Mouse (Mus musculus): ENCODE data around the gene Olfr429. TPM values are rescaled to one million over a fixed set of nuclear protein-coding genes. Genes with fewer than 3 reads are reported as not detected.

Olfr429 gene
- total RNA-seq, 2 experiments from 2014 or later: not detected

Other genes with a start within 250 kb of the Olfr429 start
- 1 to 10 TPM; 1.0 to 1.7 TPM for gene Ifi211, start 171.3 kb upstream of the Olfr429 start, total RNA-seq (2021)
- gene Mndal, start 141.8 kb upstream of the Olfr429 start, total RNA-seq (2021): 10 to 100 TPM; 12.7 to 14.6 TPM
- 10 to 100 TPM; 15.0 to 15.2 TPM for gene Ifi203, start 141.7 kb upstream of the Olfr429 start, total RNA-seq (2021)
- not detected for gene Ifi202b, start 101.6 kb upstream of the Olfr429 start, total RNA-seq (2021)
- 1 to 10 TPM; 5.2 to 6.0 TPM for gene Ifi205, start 52.5 kb upstream of the Olfr429 start, total RNA-seq (2021)
- not detected for gene Olfr433, start 43.6 kb upstream of the Olfr429 start, total RNA-seq (2021)
- gene Olfr432, start 35.1 kb upstream of the Olfr429 start, total RNA-seq (2021): not detected
- gene Olfr430, start 17.7 kb upstream of the Olfr429 start, total RNA-seq (2021): not detected
- not detected for gene Olfr427, start 12.6 kb downstream of the Olfr429 start, total RNA-seq (2021)
- not detected for gene Olfr231, start 36.8 kb downstream of the Olfr429 start, total RNA-seq (2021)
- gene Olfr424, start 47.2 kb downstream of the Olfr429 start, total RNA-seq (2021): not detected
- gene Olfr420, start 71.3 kb downstream of the Olfr429 start, total RNA-seq (2021): not detected
- gene Spta1, start 88.4 kb downstream of the Olfr429 start, total RNA-seq (2021): 10 to 100 TPM; 11.5 to 11.7 TPM
- not detected for gene Olfr419, start 167.7 kb downstream of the Olfr429 start, total RNA-seq (2021)
- not detected for gene Mptx1, start 246.2 kb downstream of the Olfr429 start, total RNA-seq (2021)